Mouse (Mus musculus): Measurements from ENCODE around the gene Kcnab1.

- TF ChIP-seq EP300 (IDR thresholded peaks at IDR 0.05; ENCODE audit: low read depth) (no peak), CTCF (IDR thresholded peaks at IDR 0.05; ENCODE audit: low read depth) (no peak)
These were observed 121.8 kb downstream of the Kcnab1 start for GRCm38 (mm10) chr3:65230978-65231377.
